Mouse (Mus musculus) left cerebral cortex, postnatal 4 days (tissue): ENCODE measurements around the gene Kpna4. TPM values are rescaled to one million over a fixed set of nuclear protein-coding genes. Genes with fewer than 3 reads are reported as not detected.

ENCODE experiments used
- DNase-seq: peaks from one replicate; pipeline ENCODE4 v3.0.0-alpha.2; 2022
- intact Hi-C: fragments of 180-260 bp; cut with DNase I; formaldehyde crosslinking; loops from one replicate; pipeline ENCODE4 v1.15.1; 2025
- total RNA-seq, 2 experiments: library from RNA; stranded (reverse); gene quantifications; 2 replicates each; pipeline ENCODE4 v1.2.3; 2021

Kpna4 gene
- 100 to 1,000 TPM in 1 of 2 experiments, 10 to 100 TPM in 1; 85.8 to 101 TPM for total RNA-seq

DNA sequence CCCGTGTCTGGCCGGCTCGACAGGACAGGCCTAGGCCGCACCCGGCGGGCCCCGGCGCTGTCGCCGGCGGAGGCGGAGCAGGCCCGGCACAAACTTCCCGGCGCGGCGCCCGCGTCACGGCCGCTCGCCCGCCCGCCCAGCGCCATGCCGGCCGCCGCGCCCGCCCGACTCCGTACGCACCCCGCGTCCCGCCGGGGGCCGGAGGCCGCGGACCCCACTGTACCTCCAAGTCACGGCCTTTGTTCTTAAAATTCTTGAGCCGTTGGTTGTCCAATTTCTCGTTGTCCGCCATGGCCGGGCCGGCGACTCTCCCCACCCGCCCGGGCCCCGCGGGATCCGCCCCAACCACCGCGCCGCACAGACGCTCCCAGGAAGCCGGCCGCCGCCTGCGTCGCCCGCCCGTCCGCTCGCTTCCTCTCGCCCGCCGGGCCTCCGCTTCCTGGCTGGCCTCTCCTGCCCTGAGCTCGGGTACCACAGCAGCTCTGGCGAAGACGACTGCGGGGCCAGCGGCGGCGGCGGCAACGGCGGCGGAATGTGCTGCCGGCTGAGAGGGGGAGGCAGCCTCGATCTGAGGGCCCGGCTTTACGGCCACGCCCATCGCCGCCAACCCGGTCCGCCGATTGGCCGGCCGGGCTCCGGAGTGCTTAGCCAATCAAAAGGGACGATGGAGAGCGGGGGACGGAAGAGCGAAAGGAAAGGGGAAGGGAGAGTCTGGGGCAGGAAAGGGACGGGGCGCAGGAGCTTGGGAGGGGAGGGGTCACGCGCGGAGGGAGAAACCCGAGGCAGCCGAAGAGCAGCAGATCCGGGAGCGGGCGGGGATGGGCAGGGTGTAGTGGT lies at the start of gene Kpna4:
Gene Kpna4, minus strand, starts transcription at position 605 of the 837 bp plus-strand sequence.
- peak; percentile 95 for DNase-seq
- intact Hi-C loops: no loop called here

DNA sequence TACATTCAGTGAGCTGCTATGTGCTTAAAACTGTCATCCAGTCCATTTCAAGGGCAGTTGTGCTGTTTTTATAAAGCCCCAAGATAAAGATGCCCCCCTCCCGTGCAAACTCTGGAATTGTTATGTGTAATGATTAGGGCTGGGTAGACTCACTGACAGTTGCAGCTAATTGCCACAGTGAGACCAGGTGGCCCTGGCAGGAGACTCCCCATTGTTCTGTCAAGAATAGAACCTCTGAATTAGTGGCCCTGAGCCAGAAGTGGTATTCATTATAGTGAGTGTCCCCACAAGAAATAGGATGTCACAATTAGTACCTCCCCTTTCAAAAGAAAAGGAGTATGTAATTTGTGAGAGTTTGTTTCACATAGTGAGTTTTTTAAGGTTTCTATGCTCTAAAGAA lies 48.3 kb upstream of the Kpna4 start:
- intact Hi-C loops: no loop called here
- DNase-seq: no peak

DNA sequence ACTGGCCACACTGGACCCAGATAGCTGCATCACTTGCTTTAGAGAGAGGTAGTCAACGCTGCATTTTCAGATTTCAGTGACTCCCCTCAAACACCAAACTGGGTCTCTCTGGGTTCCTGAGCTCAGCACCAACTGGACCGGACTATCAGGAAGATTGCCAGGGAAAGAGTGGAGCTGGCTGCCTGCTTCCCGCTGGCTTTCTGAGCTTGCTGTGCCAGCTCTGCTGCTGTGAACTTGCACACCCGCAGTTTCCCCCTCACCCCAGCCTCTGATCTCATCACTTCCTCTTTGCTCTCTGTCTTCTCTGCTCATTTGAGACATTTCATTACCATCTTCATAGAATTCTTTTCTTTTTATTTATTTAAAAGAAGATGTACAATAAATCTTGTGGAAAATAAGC lies 44.2 kb upstream of the Kpna4 start:
- peak; percentile 20 for DNase-seq
- intact Hi-C loops: loop anchor here (5.0 kb wide), 1 partner anchor 136 kb away; no protein-coding TSS in a partner anchor

DNA sequence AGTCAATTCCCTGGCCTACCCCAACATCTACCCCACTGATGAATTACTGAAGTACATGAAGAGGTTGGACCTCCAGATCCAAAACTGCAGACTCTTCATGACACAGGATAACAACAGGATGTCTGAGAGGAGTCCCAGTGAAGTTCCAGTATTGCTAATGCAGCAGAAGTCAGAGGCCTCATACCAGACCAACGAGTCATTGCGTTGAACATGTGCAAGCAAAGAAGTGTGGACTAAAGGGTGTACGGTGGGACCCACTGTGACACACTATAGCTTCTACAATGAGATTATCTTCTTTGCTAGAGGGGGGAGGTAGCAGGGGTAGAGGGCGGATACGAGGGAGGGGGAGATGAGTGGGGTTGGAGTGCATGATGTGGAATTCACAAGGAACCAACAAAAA lies 42.9 kb upstream of the Kpna4 start:
- no peak for DNase-seq
- intact Hi-C loops: loop anchor here (5.0 kb wide), 1 partner anchor 138 kb away; no protein-coding TSS in a partner anchor

DNA sequence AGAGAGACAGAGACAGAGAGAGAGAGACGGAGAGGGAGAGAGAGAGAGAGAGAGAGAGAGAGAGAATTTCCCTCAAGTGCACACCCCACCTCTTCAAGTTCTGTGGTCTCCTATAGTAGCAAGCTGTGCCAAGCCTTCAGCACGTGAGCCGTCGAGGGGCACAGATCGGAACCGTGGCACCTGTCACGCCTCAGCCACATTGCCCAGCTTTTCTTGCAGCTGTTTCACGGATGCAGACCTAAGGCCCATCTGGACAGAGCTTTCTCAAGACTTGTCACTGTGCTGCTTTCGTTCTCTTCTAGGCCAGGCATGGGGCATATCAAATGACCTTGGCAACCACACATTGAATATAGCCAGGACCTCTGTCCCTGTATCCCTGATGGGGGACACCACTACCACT lies 41.8 kb upstream of the Kpna4 start:
- DNase-seq: no peak
- intact Hi-C loops: no loop called here

DNA sequence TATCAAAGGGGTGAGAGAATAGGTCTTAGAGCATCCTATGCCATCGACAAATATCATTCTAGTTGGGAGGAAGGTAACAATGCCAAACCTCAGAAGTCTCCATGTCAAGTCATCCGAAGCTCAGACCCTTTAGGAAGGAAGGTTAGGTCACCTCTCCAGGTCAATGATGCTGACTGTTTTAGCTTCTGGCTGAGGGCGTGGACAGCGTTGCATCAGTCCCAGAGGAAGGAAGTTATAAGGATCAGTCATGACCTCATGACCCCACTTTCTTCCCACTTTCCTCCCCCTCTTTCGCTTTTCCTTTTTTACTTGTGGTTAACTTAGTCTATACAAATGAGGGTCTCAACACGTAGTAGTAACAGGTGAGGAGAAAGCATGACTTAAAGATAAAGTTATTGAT lies 36.1 kb upstream of the Kpna4 start:
- intact Hi-C loops: no loop called here

DNA sequence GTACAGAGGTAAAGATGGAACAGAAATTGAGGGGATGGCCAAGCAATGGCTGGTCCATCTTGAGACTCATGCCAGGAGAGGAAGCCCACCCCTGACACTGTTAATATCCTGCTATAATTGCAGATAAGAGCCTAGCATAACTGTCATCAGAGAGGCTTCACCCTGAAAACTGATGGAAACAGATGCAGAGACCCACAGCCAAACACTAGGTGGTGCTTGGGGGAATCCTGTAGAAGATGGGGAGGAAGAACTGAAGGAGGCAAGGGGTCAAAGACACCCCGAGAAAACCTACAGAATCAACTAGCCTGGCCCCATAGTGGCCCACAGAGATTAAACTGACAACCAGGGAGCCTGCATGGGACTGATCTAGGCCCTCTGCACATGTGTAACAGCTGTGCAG lies 33.5 kb upstream of the Kpna4 start:
- DNase-seq: no peak
- intact Hi-C loops: no loop called here

More for the DNA sequence above, 36.1 kb upstream of the Kpna4 start:
- no peak for DNase-seq

GRCm38 (mm10) chr3:69159501-69159900 lies 32.6 kb upstream of the Kpna4 start:
- DNase-seq: no peak
- intact Hi-C loops: no loop called here

- intact Hi-C loops: no loop called here
- DNase-seq: no peak
Measured at GRCm38 (mm10) chr3:69157886-69158285, 31.0 kb upstream of the Kpna4 start.

DNA sequence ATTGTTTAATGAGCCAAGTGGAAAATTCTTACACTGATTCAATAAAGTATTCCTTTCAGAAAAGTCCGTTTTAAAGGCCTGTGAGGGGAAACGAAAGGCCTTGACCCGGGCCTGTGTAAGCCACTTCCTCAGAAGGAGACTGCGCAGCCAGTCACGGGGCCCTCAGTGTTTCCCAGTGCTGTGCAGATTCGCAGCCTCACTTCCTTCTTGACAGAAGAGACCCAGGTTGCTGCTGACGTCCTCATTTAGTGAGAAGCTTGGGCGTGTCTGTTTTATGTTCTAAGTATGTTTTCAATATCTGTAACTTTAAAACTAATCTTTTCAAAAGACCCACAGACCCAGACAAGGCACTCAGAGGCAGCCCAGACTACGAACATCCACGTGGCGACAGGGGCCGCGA lies 29.6 kb upstream of the Kpna4 start:
- no peak for DNase-seq
- intact Hi-C loops: no loop called here

GRCm38 (mm10) chr3:69154691-69155090 lies 27.8 kb upstream of the Kpna4 start:
- DNase-seq: no peak
- intact Hi-C loops: no loop called here

GRCm38 (mm10) chr3:69150921-69151320 lies 24.0 kb upstream of the Kpna4 start:
- no peak for DNase-seq
- intact Hi-C loops: no loop called here

- DNase-seq: no peak
- intact Hi-C loops: no loop called here
Measured at GRCm38 (mm10) chr3:69142372-69142994, 15.6 kb upstream of the Kpna4 start.

DNA sequence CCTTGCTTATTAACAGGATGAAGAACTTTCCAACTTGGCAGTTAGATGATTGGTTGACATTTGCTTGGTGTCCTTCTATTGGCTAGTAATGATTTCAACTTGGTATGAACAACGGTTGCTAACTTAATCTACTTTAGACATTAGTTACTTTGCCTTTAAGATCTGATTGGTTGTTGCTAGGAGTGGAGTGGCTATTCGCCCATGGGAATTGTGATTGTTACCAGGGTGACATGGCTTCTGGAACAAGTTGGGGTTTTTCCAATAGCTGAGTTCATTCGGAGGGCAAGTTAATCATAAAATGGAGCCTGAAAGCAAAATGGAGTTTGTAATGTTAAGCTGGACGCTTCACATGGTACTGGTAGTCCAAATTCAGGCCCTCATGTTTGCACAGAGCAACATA lies 13.9 kb upstream of the Kpna4 start:
- intact Hi-C loops: no loop called here

GRCm38 (mm10) chr3:69136059-69136458 lies 9.1 kb upstream of the Kpna4 start:
- intact Hi-C loops: no loop called here
- DNase-seq: no peak

More for the DNA sequence above, 13.9 kb upstream of the Kpna4 start:
- no peak for DNase-seq

DNA sequence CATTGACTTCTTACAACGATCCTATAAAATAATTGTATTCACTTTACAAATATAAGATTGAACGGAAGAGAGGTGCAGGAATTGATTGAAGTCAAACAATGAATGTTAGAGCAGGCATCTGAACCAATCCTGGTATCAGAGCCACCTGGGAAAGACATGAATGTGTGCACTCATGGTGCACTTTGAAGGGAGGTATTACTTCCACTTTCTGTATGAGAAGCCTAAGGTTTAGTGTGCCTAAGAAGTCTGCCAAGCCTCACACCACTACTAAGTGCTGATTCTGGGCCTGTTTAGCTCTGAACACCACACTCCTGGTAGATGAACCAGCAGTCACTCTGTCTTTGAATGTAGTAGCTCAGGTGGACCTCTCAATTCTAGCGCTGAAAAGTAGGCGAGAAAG lies 4.1 kb upstream of the Kpna4 start:
- intact Hi-C loops: no loop called here
- DNase-seq: no peak

- DNase-seq: no peak
- intact Hi-C loops: no loop called here
Measured at GRCm38 (mm10) chr3:69127693-69128092, 780 bp upstream of the Kpna4 start.

GRCm38 (mm10) chr3:69127346-69127678 lies 399 bp upstream of the Kpna4 start:
- intact Hi-C loops: no loop called here
- DNase-seq: no peak

GRCm38 (mm10) chr3:69125891-69126508 lies 913 bp downstream of the Kpna4 start:
- intact Hi-C loops: no loop called here
- peak; percentile 31 for DNase-seq

DNA sequence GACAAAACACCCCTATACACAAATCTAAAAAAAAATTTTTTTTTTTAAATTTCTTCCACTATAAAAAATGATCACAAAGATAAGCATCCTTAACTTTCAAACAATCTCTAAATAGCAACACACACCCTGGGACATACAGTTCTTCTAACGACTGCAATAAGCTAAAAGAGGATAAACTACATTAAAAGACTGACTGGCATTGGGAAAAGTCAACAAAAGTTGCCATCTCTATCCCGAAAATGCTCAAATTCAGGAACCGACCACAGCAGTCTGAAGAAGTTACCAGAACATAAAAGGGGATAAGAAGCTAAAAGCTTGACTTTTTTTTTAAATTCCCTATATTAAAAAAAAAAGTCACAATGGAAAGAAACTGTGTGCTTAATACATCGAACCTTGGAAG lies 1.5 kb downstream of the Kpna4 start:
- intact Hi-C loops: no loop called here
- no peak for DNase-seq

- peak; percentile 15 for DNase-seq
Measured at GRCm38 (mm10) chr3:69118827-69119226, 8.1 kb downstream of the Kpna4 start.

DNA sequence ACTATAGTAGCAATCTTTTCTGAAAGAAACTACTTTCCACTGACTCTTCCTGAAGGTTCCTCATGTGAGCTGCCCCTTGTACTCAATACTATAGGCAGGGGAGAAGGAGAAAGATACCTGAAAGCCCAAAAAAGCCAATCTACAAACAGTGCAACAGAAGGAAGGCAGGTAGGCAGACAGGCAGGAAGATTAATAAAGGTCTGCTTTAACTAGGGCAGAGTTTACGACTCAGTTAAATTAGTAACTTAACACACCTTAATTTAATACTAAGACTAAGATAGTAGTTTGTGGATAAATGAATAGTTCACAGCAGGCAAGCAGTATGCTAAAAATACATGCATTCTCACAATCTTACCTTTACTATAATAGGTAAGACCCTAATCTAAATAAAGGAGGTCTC lies 12.2 kb downstream of the Kpna4 start:
- DNase-seq: no peak
- intact Hi-C loops: no loop called here

More at GRCm38 (mm10) chr3:69118827-69119226, 8.1 kb downstream of the Kpna4 start:
- intact Hi-C loops: no loop called here
